Mouse (Mus musculus) heart, embryonic 16.5 days (tissue): ENCODE data around the gene Mcm9. TPM values are rescaled to one million over a fixed set of nuclear protein-coding genes. Genes with fewer than 3 reads are reported as not detected.

Experiments used
- ATAC-seq: fragments of 200-750 bp; cut with Nextera tagmentation; replicated peaks from 2 replicates; pipeline ENCODE4 v1.8.0; 2017; ENCODE audit warnings: moderate number of reproducible peaks; ENCODE audit not compliant: insufficient read depth, low FRiP score; ENCODE audit errors: extremely low read depth
- H3K27ac ChIP-seq: fragments of 300-500 bp; sonication (generic); 2 replicates; pipeline ENCODE4 v1.5.1; 2014; ENCODE audit warnings: mild to moderate bottlenecking, low read length, control low read depth, moderate library complexity
- H3K27me3 ChIP-seq: fragments of 300-500 bp; sonication (generic); 2 replicates; pipeline ENCODE4 v1.6.1; 2014; ENCODE audit warnings: low read length, mixed read lengths; ENCODE audit not compliant: control insufficient read depth, insufficient read depth
- H3K36me3 ChIP-seq: fragments of 300-500 bp; sonication (generic); 2 replicates; pipeline ENCODE4 v1.6.1; 2014; ENCODE audit not compliant: control insufficient read depth, insufficient read depth
- H3K4me1 ChIP-seq: fragments of 300-500 bp; sonication (generic); 2 replicates; pipeline ENCODE4 v1.6.1; 2014; ENCODE audit warnings: low read length, mixed read lengths; ENCODE audit not compliant: control insufficient read depth, insufficient read depth
- H3K4me2 ChIP-seq: fragments of 300-500 bp; sonication (generic); 2 replicates; pipeline ENCODE4 v1.6.1; 2014; ENCODE audit warnings: low read depth, mild to moderate bottlenecking, control low read depth, low read length
- H3K4me3 ChIP-seq: fragments of 300-500 bp; sonication (generic); 2 replicates; pipeline ENCODE4 v1.5.1; 2014; ENCODE audit warnings: mild to moderate bottlenecking, control low read depth, low read length
- H3K9ac ChIP-seq: fragments of 300-500 bp; sonication (generic); 2 replicates; pipeline ENCODE4 v1.6.1; 2014; ENCODE audit warnings: low read length, control low read depth
- H3K9me3 ChIP-seq: fragments of 300-500 bp; sonication (generic); replicated peaks from 2 replicates; pipeline ENCODE4 v1.6.1; 2016; ENCODE audit warnings: low read length; ENCODE audit not compliant: control insufficient read depth
- WGBS: fragments of 180-500 bp; shearing (Covaris S2); extraction: QIAGEN DNeasy Blood & Tissue Kit; methylation state at CpG from one replicate; pipeline ENCODE4 v1.1.7; 2014; 5-methylcytosine and 5-hydroxymethylcytosine counted together
- polyA plus RNA-seq: library from polyadenylated mRNA; unstranded; fragments of >200 nt; fragmentation: Nextera tagmentation; extraction: Ambion mirVana; gene quantifications from 2 replicates; pipeline ENCODE4 v1.2.1, GENCODE M21; 2015

The Mcm9 gene
- polyA plus RNA-seq, 1 experiment from 2014 or later: 8.7 TPM

- peak overlapping the region; percentile 87 for H3K9ac ChIP-seq
- no peaks in the 10 kb centered on the region for H3K27me3 ChIP-seq
- ATAC-seq: no peak
Measured at GRCm38 (mm10) chr10:53595744-53596676, 34.2 kb downstream of the Mcm9 start.

DNA sequence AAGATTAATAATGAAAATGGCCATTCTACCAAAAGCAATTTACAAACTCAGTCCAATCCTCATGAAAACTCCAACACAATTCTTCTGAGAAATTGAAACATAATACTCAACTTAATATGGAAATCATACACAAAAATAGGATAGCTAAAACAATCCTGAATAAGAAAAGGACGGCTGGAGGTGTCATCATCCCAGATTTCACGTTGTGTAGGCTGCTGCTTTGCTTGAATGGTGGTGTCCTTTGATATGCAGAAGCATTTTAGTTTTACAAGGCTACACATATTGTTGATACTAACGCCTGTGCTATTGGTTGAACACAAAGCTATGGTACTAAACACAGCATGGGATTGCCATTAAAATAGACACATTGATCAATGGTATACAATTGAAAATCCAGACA, 44.5 kb downstream of the Mcm9 start:
- H3K4me3 ChIP-seq: no peak overlapping the region
- no peaks in the 10 kb centered on the region for H3K9me3 ChIP-seq
- H3K27ac ChIP-seq: no peak overlapping the region
- no peak for ATAC-seq
- H3K36me3 ChIP-seq: no peaks in the 10 kb centered on the region
- H3K4me1 ChIP-seq: no peaks in the 10 kb centered on the region
- no peaks in the 10 kb centered on the region for H3K27me3 ChIP-seq
- H3K4me2 ChIP-seq: no peak overlapping the region
- H3K9ac ChIP-seq: no peak overlapping the region
- 84% methylated on average over 3 of the region's 3 CpGs for WGBS

More at GRCm38 (mm10) chr10:53595744-53596676, 34.2 kb downstream of the Mcm9 start:
- 7% methylated on average over 23 of the region's 27 CpGs for WGBS
- H3K27ac ChIP-seq: peak overlapping the region; percentile 96
- H3K36me3 ChIP-seq: no peaks in the 10 kb centered on the region
- H3K4me3 ChIP-seq: peak overlapping the region; percentile 77
- H3K4me2 ChIP-seq: peak overlapping the region; percentile 91
- H3K4me1 ChIP-seq: peaks cover 18% of the 10 kb centered on the region
- H3K9me3 ChIP-seq: no peaks in the 10 kb centered on the region

DNA sequence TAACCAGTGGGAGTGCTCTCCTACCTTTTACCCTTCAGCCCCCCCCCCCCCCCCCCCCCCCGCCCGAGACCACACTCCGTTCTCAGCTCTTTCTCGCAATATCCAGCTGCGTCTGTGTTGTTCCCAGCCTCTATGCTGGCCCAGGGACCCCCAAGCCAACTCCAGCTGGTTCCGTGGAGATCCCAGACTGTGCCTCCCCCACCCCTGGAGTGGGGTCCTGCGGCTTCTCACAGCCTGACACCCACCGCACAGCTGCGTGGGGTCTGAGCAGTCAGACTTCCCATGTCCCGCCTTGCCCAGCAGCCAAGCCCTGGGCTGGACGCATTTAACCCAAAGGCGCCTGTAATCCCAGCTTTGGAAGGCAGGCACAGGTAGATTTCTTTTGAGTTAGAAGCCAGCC, 49.2 kb downstream of the Mcm9 start:
- H3K4me1 ChIP-seq: peaks cover 5% of the 10 kb centered on the region; the same call in 1 of the 2 replicates
- 22% methylated on average over 10 of the region's 12 CpGs for WGBS
- ATAC-seq: peak; percentile 42; the same call in 1 of the 2 replicates
- H3K4me2 ChIP-seq: peak overlapping the region; percentile 81
- no peaks in the 10 kb centered on the region for H3K27me3 ChIP-seq
- no peaks in the 10 kb centered on the region for H3K36me3 ChIP-seq
- H3K9ac ChIP-seq: peak overlapping the region; percentile 73
- peak overlapping the region; percentile 60 for H3K4me3 ChIP-seq
- H3K9me3 ChIP-seq: no peaks in the 10 kb centered on the region
- no peak overlapping the region for H3K27ac ChIP-seq

DNA sequence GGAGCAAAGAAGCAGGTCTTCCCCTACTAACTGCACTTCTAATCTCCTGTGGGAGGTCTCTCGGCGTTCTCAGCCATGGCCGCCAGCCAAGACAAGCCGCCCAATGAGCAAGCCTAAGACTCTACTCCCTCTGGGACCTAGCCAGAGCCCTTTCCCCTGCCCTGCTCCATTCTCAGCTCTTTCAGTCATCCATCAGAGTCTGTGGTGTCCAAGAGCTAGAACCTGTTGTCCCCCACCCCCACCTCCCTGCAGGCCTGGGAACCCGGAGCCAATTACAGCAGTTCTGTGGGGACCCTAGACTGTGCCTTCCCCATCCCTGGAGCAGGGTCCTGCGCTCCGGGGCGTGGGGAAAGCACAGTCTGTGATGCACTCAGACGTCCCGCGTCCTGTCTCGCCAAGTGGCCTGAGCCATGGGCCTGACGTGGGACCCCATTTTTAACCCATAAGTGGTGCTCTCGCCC, 49.6 kb downstream of the Mcm9 start:
- WGBS: 7% methylated on average over 14 of the region's 14 CpGs
- Histone ChIP-seq H3K4me2 (peak overlapping the region; percentile 81), H3K4me1 (peaks cover 5% of the 10 kb centered on the region; the same call in 1 of the 2 replicates), H3K36me3 (no peaks in the 10 kb centered on the region), H3K27ac (peak overlapping the region; percentile 47), H3K27me3 (no peaks in the 10 kb centered on the region), H3K4me3 (peak overlapping the region; percentile 60), H3K9ac (peak overlapping the region; percentile 73), H3K9me3 (no peaks in the 10 kb centered on the region)
- ATAC-seq: peak; percentile 96

- peak; percentile 63 for ATAC-seq
- no peaks in the 10 kb centered on the region for H3K36me3 ChIP-seq
- H3K4me1 ChIP-seq: peaks cover 5% of the 10 kb centered on the region; the same call in 1 of the 2 replicates
- peak overlapping the region; percentile 73 for H3K9ac ChIP-seq
- 27% methylated on average over 7 of the region's 7 CpGs for WGBS
- peak overlapping the region; percentile 81 for H3K4me2 ChIP-seq
- peak overlapping the region; percentile 60 for H3K4me3 ChIP-seq
- peak overlapping the region; percentile 47 for H3K27ac ChIP-seq
- no peaks in the 10 kb centered on the region for H3K9me3 ChIP-seq
- H3K27me3 ChIP-seq: no peaks in the 10 kb centered on the region
Measured at GRCm38 (mm10) chr10:53580137-53580536, 50.1 kb downstream of the Mcm9 start.

GRCm38 (mm10) chr10:53568531-53568930, 61.7 kb downstream of the Mcm9 start:
- Histone ChIP-seq H3K9ac (no peak overlapping the region), H3K36me3 (no peaks in the 10 kb centered on the region), H3K4me1 (no peaks in the 10 kb centered on the region), H3K27ac (no peak overlapping the region), H3K9me3 (no peaks in the 10 kb centered on the region), H3K4me2 (no peak overlapping the region), H3K27me3 (no peaks in the 10 kb centered on the region), H3K4me3 (no peak overlapping the region)
- no peak for ATAC-seq

DNA sequence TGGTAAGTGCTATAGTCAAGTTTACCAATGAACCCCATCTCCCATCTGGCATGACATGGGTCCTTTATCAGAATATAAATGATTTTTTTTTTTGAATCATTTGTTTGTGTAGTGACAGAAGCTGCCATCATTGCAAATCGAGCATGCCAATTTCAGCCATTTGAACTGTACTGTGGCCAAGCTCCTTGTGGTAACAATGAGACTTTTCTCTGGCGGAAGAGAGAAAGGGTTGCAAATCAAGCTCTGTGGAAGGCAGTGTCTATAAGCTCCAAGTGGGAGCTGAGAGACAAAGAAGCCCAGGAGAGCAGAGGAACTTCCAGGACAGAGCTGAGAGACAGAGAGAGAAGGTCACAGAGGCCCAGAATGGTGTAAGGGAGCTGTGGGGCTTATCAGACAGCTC, 64.7 kb downstream of the Mcm9 start:
- 84% methylated on average over 2 of the region's 2 CpGs for WGBS

DNA sequence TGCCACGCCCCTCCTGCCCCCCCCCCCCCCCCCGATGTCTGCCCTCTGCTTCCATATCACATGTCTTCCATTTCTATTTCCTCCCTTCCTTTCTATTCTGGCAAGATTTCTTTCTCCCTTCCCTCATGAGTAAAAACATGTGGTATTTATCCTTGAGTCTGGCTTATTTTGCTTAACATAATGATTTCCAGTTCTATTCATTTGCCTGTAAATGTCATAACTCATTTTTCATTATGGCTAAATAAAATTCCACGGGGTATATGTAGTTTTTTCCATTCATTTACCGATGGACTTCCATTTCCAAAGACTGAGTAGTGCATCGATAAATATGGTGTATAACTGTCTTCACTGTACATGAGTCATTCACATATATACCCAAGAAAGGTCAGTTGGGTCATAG, 68.2 kb downstream of the Mcm9 start:
- no peak for ATAC-seq
- H3K36me3 ChIP-seq: peaks cover 2% of the 10 kb centered on the region; the same call in 1 of the 2 replicates
- no peaks in the 10 kb centered on the region for H3K27me3 ChIP-seq
- 86% methylated on average over 5 of the region's 5 CpGs for WGBS
- H3K9ac ChIP-seq: no peak overlapping the region
- H3K9me3 ChIP-seq: no peaks in the 10 kb centered on the region
- no peak overlapping the region for H3K4me3 ChIP-seq
- peaks cover 8% of the 10 kb centered on the region; the same call in 1 of the 2 replicates for H3K4me1 ChIP-seq
- no peak overlapping the region for H3K27ac ChIP-seq
- H3K4me2 ChIP-seq: no peak overlapping the region

More for the DNA sequence above, 64.7 kb downstream of the Mcm9 start:
- H3K4me3 ChIP-seq: no peak overlapping the region
- H3K27me3 ChIP-seq: no peaks in the 10 kb centered on the region
- H3K9me3 ChIP-seq: no peaks in the 10 kb centered on the region
- H3K9ac ChIP-seq: no peak overlapping the region
- H3K4me2 ChIP-seq: no peak overlapping the region
- 0 out of 2 replicates have a peak, but pooled peaks cover 2% of the 10 kb centered on the region for H3K36me3 ChIP-seq
- no peak for ATAC-seq
- no peaks in the 10 kb centered on the region for H3K4me1 ChIP-seq
- no peak overlapping the region for H3K27ac ChIP-seq

GRCm38 (mm10) chr10:53537596-53537995, 92.6 kb downstream of the Mcm9 start:
- no peak overlapping the region for H3K9ac ChIP-seq
- no peak overlapping the region for H3K4me2 ChIP-seq
- ATAC-seq: no peak
- H3K36me3 ChIP-seq: peaks cover 33% of the 10 kb centered on the region
- no peaks in the 10 kb centered on the region for H3K9me3 ChIP-seq
- no peak overlapping the region for H3K4me3 ChIP-seq
- no peak overlapping the region for H3K27ac ChIP-seq
- WGBS: 82% methylated on average over 7 of the region's 7 CpGs
- H3K4me1 ChIP-seq: no peaks in the 10 kb centered on the region
- H3K27me3 ChIP-seq: no peaks in the 10 kb centered on the region
